Mouse (Mus musculus) pancreas, adult 10 weeks (tissue): ENCODE measurements around the gene Cd300lg. TPM values are rescaled to one million over a fixed set of nuclear protein-coding genes. Genes with fewer than 3 reads are reported as not detected.

Experiments
- polyA plus RNA-seq: library from polyadenylated mRNA; stranded (reverse); fragments of 350-450 nt; fragmentation: Illumina TruSeq; extraction: RNeasy Lipid Tissue Mini Kit (QIAGEN cat#74804); gene quantifications from one replicate; pipeline ENCODE4 v1.2.3, GENCODE M21; 2015; ENCODE audit warnings: low read depth, low replicate concordance; ENCODE audit not compliant: insufficient read depth

The Cd300lg gene
- 30.6 TPM for polyA plus RNA-seq

GRCm38 (mm10) chr11:102041350-102041949 is at the start of gene Cd300lg:
Cd300lg (plus strand) TSS chr11:102041509.

GRCm38 (mm10) chr11:102028087-102028816 is 13.1 kb upstream of the Cd300lg start, which contains the start of gene Mpp3:
Mpp3 (minus strand) TSS chr11:102028461.

GRCm38 (mm10) chr11:102087931-102088898 is 46.9 kb downstream of the Cd300lg start, which contains the start of gene Mpp2:
Mpp2 (minus strand) TSS chr11:102088515.

GRCm38 (mm10) chr11:102101219-102101618 is 59.9 kb downstream of the Cd300lg start, which contains the start of gene Ppy:
Ppy (minus strand) TSS chr11:102101319.

Other genes with a start within 250 kb of the Cd300lg start
- 8.0 TPM for gene Meox1, start 147.1 kb upstream of the Cd300lg start, polyA plus RNA-seq
- gene Sost, start 74.5 kb upstream of the Cd300lg start, polyA plus RNA-seq, result not detected
- gene Cfap97d1, start 57.2 kb upstream of the Cd300lg start, polyA plus RNA-seq, result not detected
- 14.7 TPM for gene Dusp3, start 54.5 kb upstream of the Cd300lg start, polyA plus RNA-seq
- 1.8 TPM for gene Mpp3, start 13.0 kb upstream of the Cd300lg start, polyA plus RNA-seq
- 3.7 TPM for gene Mpp2, start 47.0 kb downstream of the Cd300lg start, polyA plus RNA-seq
- 164 TPM for gene Ppy, start 59.8 kb downstream of the Cd300lg start, polyA plus RNA-seq
- gene Pyy, start 66.3 kb downstream of the Cd300lg start, polyA plus RNA-seq, result 196 TPM
- gene Nags, start 104.0 kb downstream of the Cd300lg start, polyA plus RNA-seq, result 0.54 TPM
- 4.6 TPM for gene Tmem101, start 114.9 kb downstream of the Cd300lg start, polyA plus RNA-seq
- gene Lsm12, start 143.8 kb downstream of the Cd300lg start, polyA plus RNA-seq, result 7.2 TPM
- 15.2 TPM for gene G6pc3, start 148.1 kb downstream of the Cd300lg start, polyA plus RNA-seq
- 28.4 TPM for gene Hdac5, start 188.7 kb downstream of the Cd300lg start, polyA plus RNA-seq
- gene BC030867, start 207.4 kb downstream of the Cd300lg start, polyA plus RNA-seq, result not detected
- 1.0 TPM for gene Asb16, start 227.2 kb downstream of the Cd300lg start, polyA plus RNA-seq
- 12.1 TPM for gene Tmub2, start 243.4 kb downstream of the Cd300lg start, polyA plus RNA-seq